Mouse (Mus musculus) cortical plate, adult 2 months (tissue): ENCODE measurements around the gene Mmab.

Experiments used
- CTCF ChIP-seq: fragments of 200-500 bp; IDR thresholded peaks from 2 replicates; pipeline ENCODE4 v1.5.1; 2011; ENCODE audit warnings: mild to moderate bottlenecking, control low read depth, low read length; ENCODE audit not compliant: insufficient read depth; ENCODE audit errors: extremely low read depth
- POLR2A ChIP-seq: fragments of 200-500 bp; IDR thresholded peaks from 2 replicates; pipeline ENCODE4 v1.6.1; 2011; ENCODE audit warnings: mild to moderate bottlenecking, low read length, control low read depth; ENCODE audit not compliant: insufficient read depth; ENCODE audit errors: extremely low read depth

- TF ChIP-seq POLR2A: no peak
- TF ChIP-seq CTCF: no peak
These were observed 12.4 kb upstream of the Mmab start for GRCm38 (mm10) chr5:114456287-114456686.
